Mouse (Mus musculus) thymus, postnatal 14 days (tissue): ENCODE data around the gene Gm20931.
"Not testable (repeated sequence)": the region's sequence is repeated elsewhere in the genome, so short reads cannot be mapped to it uniquely, and the experiment has no call there.

Experiments
- DNase-seq: peaks from one replicate; pipeline ENCODE4 v3.0.0; 2021

Gene Gm20931

DNA sequence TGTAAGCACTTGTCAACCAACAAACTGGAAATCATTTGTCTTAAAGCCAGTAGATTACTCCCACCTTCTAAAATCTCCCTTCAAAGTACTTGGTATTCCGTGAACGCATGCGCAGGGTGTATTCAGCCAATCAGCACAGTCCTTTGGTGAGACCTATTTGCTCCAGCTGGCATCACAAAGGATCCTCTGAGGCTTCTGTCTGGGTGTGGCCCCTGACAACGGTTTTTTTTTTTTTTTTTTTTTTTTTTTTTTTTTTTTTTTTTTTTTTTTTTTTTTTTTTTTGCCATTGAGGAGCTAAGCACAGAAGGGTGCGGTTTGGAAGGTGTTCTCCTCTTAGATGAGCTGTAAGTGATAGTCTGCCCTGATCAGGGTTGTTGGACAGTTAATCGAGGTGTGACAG is at the start of gene Gm20931:
TSS of gene Gm20931 (plus strand) at position 301 of the 400 bp plus-strand sequence.
- not testable (repeated sequence) for DNase-seq
